Mouse (Mus musculus): ENCODE data around the gene Il4ra. TPM values are rescaled to one million over a fixed set of nuclear protein-coding genes. Genes with fewer than 3 reads are reported as not detected.

Gene Il4ra
- total RNA-seq (2014; rRNA removed) (6.0 and 6.9 TPM in 2 replicates), polyA plus RNA-seq (2015; fragmentation: Nextera tagmentation; extraction: Ambion mirVana) (3.3 and 4.1 TPM in 2 replicates)

GRCm38 (mm10) chr7:125551766-125552709, at the start of gene Il4ra:
Gene Il4ra, plus strand, starts transcription at chr7:125552120.
- H3K4me2 ChIP-seq (ENCODE audit: low read depth): peak within 1 kb of the TSS; percentile 98
- peak within 1 kb of the TSS; percentile 56 for H3K9ac ChIP-seq
- no peaks in the 10 kb centered on the region for H3K9me3 ChIP-seq (ENCODE audit: low read length)
- H3K27ac ChIP-seq (ENCODE audit: low read depth, low read length): no peak within 1 kb of the TSS
- DNase-seq (peak; percentile 51), ATAC-seq (peak; percentile 82)
- H3K4me1 ChIP-seq (ENCODE audit: insufficient read depth): peaks cover 11% of the 10 kb centered on the region; the same call in 1 of the 2 replicates
- H3K4me3 ChIP-seq (ENCODE audit: low read depth, low read length): peak within 1 kb of the TSS; percentile 50
- no peaks in the 10 kb centered on the region for H3K36me3 ChIP-seq (ENCODE audit: insufficient read depth)
- TF ChIP-seq CTCF (IDR thresholded peaks at IDR 0.05; ENCODE audit: low read depth): peak; percentile 29
- WGBS: 3% methylated on average over 52 of the region's 52 CpGs
- peaks cover 16% of the 10 kb centered on the region for H3K27me3 ChIP-seq (ENCODE audit: insufficient read depth, low read length)

- Histone ChIP-seq H3K4me1 (ENCODE audit: insufficient read depth) (no peaks in the 10 kb centered on the region), H3K4me3 (ENCODE audit: low read depth, low read length) (no peak overlapping the region), H3K9me3 (ENCODE audit: low read length) (no peaks in the 10 kb centered on the region), H3K36me3 (ENCODE audit: insufficient read depth) (no peaks in the 10 kb centered on the region), H3K27me3 (ENCODE audit: insufficient read depth, low read length) (no peaks in the 10 kb centered on the region), H3K4me2 (ENCODE audit: low read depth) (no peak overlapping the region), H3K27ac (ENCODE audit: low read depth, low read length) (no peak overlapping the region), H3K9ac (no peak overlapping the region)
- no peak for TF ChIP-seq CTCF (IDR thresholded peaks at IDR 0.05; ENCODE audit: low read depth)
- ATAC-seq (no peak), DNase-seq (no peak)
- WGBS: 78% methylated on average over 5 of the region's 5 CpGs
Measured at GRCm38 (mm10) chr7:125503374-125504092, 48.4 kb upstream of the Il4ra start.

- WGBS: 93% methylated on average over 5 of the region's 5 CpGs
- no peak overlapping the region for H3K4me2 ChIP-seq (ENCODE audit: low read depth)
- H3K27ac ChIP-seq (ENCODE audit: low read depth, low read length): no peak overlapping the region
- ATAC-seq (no peak), DNase-seq (no peak)
- H3K36me3 ChIP-seq (ENCODE audit: insufficient read depth): no peaks in the 10 kb centered on the region
- H3K4me1 ChIP-seq (ENCODE audit: insufficient read depth): no peaks in the 10 kb centered on the region
- no peak for TF ChIP-seq CTCF (IDR thresholded peaks at IDR 0.05; ENCODE audit: low read depth)
- no peaks in the 10 kb centered on the region for H3K9me3 ChIP-seq (ENCODE audit: low read length)
- H3K9ac ChIP-seq: no peak overlapping the region
- no peak overlapping the region for H3K4me3 ChIP-seq (ENCODE audit: low read depth, low read length)
- no peaks in the 10 kb centered on the region for H3K27me3 ChIP-seq (ENCODE audit: insufficient read depth, low read length)
Measured at GRCm38 (mm10) chr7:125504618-125505017, 47.3 kb upstream of the Il4ra start.

GRCm38 (mm10) chr7:125505568-125505967, 46.4 kb upstream of the Il4ra start:
- Histone ChIP-seq H3K4me3 (ENCODE audit: low read depth, low read length) (no peak overlapping the region), H3K9me3 (ENCODE audit: low read length) (no peaks in the 10 kb centered on the region), H3K9ac (no peak overlapping the region), H3K36me3 (ENCODE audit: insufficient read depth) (no peaks in the 10 kb centered on the region), H3K4me1 (ENCODE audit: insufficient read depth) (no peaks in the 10 kb centered on the region), H3K27ac (ENCODE audit: low read depth, low read length) (no peak overlapping the region), H3K27me3 (ENCODE audit: insufficient read depth, low read length) (no peaks in the 10 kb centered on the region), H3K4me2 (ENCODE audit: low read depth) (no peak overlapping the region)
- no peak for TF ChIP-seq CTCF (IDR thresholded peaks at IDR 0.05; ENCODE audit: low read depth)
- DNase-seq (no peak), ATAC-seq (no peak)
- 72% methylated on average over 10 of the region's 10 CpGs for WGBS

- Histone ChIP-seq H3K9ac (no peak overlapping the region), H3K4me2 (ENCODE audit: low read depth) (no peak overlapping the region), H3K36me3 (ENCODE audit: insufficient read depth) (no peaks in the 10 kb centered on the region), H3K4me3 (ENCODE audit: low read depth, low read length) (no peak overlapping the region), H3K27ac (ENCODE audit: low read depth, low read length) (no peak overlapping the region), H3K9me3 (ENCODE audit: low read length) (no peaks in the 10 kb centered on the region), H3K27me3 (ENCODE audit: insufficient read depth, low read length) (no peaks in the 10 kb centered on the region), H3K4me1 (ENCODE audit: insufficient read depth) (no peaks in the 10 kb centered on the region)
- DNase-seq: no peak
- no peak for ATAC-seq
- no peak for TF ChIP-seq CTCF (IDR thresholded peaks at IDR 0.05; ENCODE audit: low read depth)
- 90% methylated on average over 2 of the region's 2 CpGs for WGBS
Measured at GRCm38 (mm10) chr7:125507279-125507678, 44.6 kb upstream of the Il4ra start.

GRCm38 (mm10) chr7:125511432-125511831, 40.5 kb upstream of the Il4ra start:
- no peak overlapping the region for H3K27ac ChIP-seq (ENCODE audit: low read depth, low read length)
- no peak for ATAC-seq
- 91% methylated on average over 5 of the region's 5 CpGs for WGBS
- H3K4me1 ChIP-seq (ENCODE audit: insufficient read depth): no peaks in the 10 kb centered on the region
- no peaks in the 10 kb centered on the region for H3K9me3 ChIP-seq (ENCODE audit: low read length)
- no peak for TF ChIP-seq CTCF (IDR thresholded peaks at IDR 0.05; ENCODE audit: low read depth)
- H3K27me3 ChIP-seq (ENCODE audit: insufficient read depth, low read length): no peaks in the 10 kb centered on the region
- no peaks in the 10 kb centered on the region for H3K36me3 ChIP-seq (ENCODE audit: insufficient read depth)
- no peak overlapping the region for H3K4me2 ChIP-seq (ENCODE audit: low read depth)
- no peak overlapping the region for H3K4me3 ChIP-seq (ENCODE audit: low read depth, low read length)
- no peak for DNase-seq
- no peak overlapping the region for H3K9ac ChIP-seq

GRCm38 (mm10) chr7:125511852-125512251, 40.1 kb upstream of the Il4ra start:
- 72% methylated on average over 2 of the region's 2 CpGs for WGBS
- no peak overlapping the region for H3K27ac ChIP-seq (ENCODE audit: low read depth, low read length)
- TF ChIP-seq CTCF (IDR thresholded peaks at IDR 0.05; ENCODE audit: low read depth): no peak
- no peaks in the 10 kb centered on the region for H3K9me3 ChIP-seq (ENCODE audit: low read length)
- H3K4me3 ChIP-seq (ENCODE audit: low read depth, low read length): no peak overlapping the region
- ATAC-seq (no peak), DNase-seq (no peak)
- no peak overlapping the region for H3K9ac ChIP-seq
- no peak overlapping the region for H3K4me2 ChIP-seq (ENCODE audit: low read depth)
- H3K36me3 ChIP-seq (ENCODE audit: insufficient read depth): no peaks in the 10 kb centered on the region
- no peaks in the 10 kb centered on the region for H3K27me3 ChIP-seq (ENCODE audit: insufficient read depth, low read length)
- no peaks in the 10 kb centered on the region for H3K4me1 ChIP-seq (ENCODE audit: insufficient read depth)

Measured in forebrain, postnatal 0 days (tissue).